Mouse (Mus musculus) MEL (cell line): ENCODE results near the gene Tox2. TPM values are rescaled to one million over a fixed set of nuclear protein-coding genes. Genes with fewer than 3 reads are reported as not detected.

Source experiments
- DNase-seq: peaks from one replicate; pipeline ENCODE4 v3.0.0; 2011; ENCODE audit warnings: low read depth, low spot score
- H3K27ac ChIP-seq: 2 replicates; pipeline ENCODE4 v1.5.1; 2012; ENCODE audit warnings: low read depth, mild to moderate bottlenecking, control low read depth, low read length, moderate library complexity; ENCODE audit not compliant: control insufficient read depth
- H3K27me3 ChIP-seq, 2 experiments: fragments of 150-350 bp in 1 of 2; sonication (generic) in 1 of 2; 2 replicates each; pipeline ENCODE4 v1.6.1; 2012; ENCODE audit warnings: low read length in 2 of 2, mild to moderate bottlenecking in 2 of 2, improper control_type of control experiment in 1 of 2, moderate library complexity in 1 of 2; ENCODE audit not compliant: insufficient read depth in 2 of 2, control insufficient read depth in 1 of 2
- H3K36me3 ChIP-seq, 2 experiments: 2 replicates each; pipeline ENCODE4 v1.6.1; 2012 to 2014; ENCODE audit warnings: low read length in 2 of 2, improper control_type of control experiment in 1 of 2, inconsistent platforms in 1 of 2, mild to moderate bottlenecking in 1 of 2; ENCODE audit not compliant: insufficient read depth in 2 of 2, control insufficient read depth in 1 of 2
- H3K4me1 ChIP-seq, 2 experiments: fragments of 150-350 bp in 1 of 2; sonication (generic) in 1 of 2; 2 replicates each; pipeline ENCODE4 v1.6.1; 2012; ENCODE audit warnings: low read length in 2 of 2, improper control_type of control experiment in 1 of 2, mild to moderate bottlenecking in 1 of 2; ENCODE audit not compliant: insufficient read depth in 2 of 2, control insufficient read depth in 1 of 2
- H3K4me3 ChIP-seq, 2 experiments: fragments of 150-350 bp in 1 of 2; sonication (generic) in 1 of 2; 2 replicates each; pipeline ENCODE4 v1.5.1; 2012; ENCODE audit warnings: low read depth in 2 of 2, low read length in 2 of 2, mild to moderate bottlenecking in 2 of 2, moderate library complexity in 2 of 2, control low read depth in 1 of 2, improper control_type of control experiment in 1 of 2; ENCODE audit not compliant: control insufficient read depth in 1 of 2, insufficient read depth in 1 of 2
- H3K79me2 ChIP-seq: 2 replicates; pipeline ENCODE4 v1.6.1; 2012; ENCODE audit warnings: mild to moderate bottlenecking, low read length, moderate library complexity; ENCODE audit not compliant: control insufficient read depth, poor library complexity, insufficient read depth
- H3K9ac ChIP-seq: 2 replicates; pipeline ENCODE4 v1.6.1; 2012; ENCODE audit warnings: low read depth, mild to moderate bottlenecking, control low read depth, low read length, moderate library complexity; ENCODE audit not compliant: control insufficient read depth, poor library complexity, severe bottlenecking
- H3K9me3 ChIP-seq: fragments of 150-350 bp; sonication (generic); replicated peaks from 2 replicates; pipeline ENCODE4 v1.6.1; 2012; ENCODE audit warnings: mild to moderate bottlenecking, low read length, improper control_type of control experiment, moderate library complexity; ENCODE audit not compliant: insufficient read depth
- ELF1 ChIP-seq: IDR thresholded peaks from 2 replicates; pipeline ENCODE4 v1.6.1; 2014; ENCODE audit warnings: low read depth, mild to moderate bottlenecking, inconsistent platforms, low read length, improper control_type of control experiment, moderate library complexity
- EP300 ChIP-seq, 2 experiments: IDR thresholded peaks; 2 replicates each; pipeline ENCODE4 v1.6.1; 2011; ENCODE audit warnings: improper control_type of control experiment in 2 of 2, low read length in 2 of 2, low read depth in 1 of 2, mild to moderate bottlenecking in 1 of 2
- ETS1 ChIP-seq: IDR thresholded peaks from 2 replicates; pipeline ENCODE4 v1.6.1; 2012; ENCODE audit warnings: low read depth, mild to moderate bottlenecking, inconsistent platforms, low read length, improper control_type of control experiment, moderate library complexity
- NRF1 ChIP-seq: IDR thresholded peaks from 2 replicates; pipeline ENCODE4 v1.6.1; 2014; ENCODE audit warnings: low read depth, mild to moderate bottlenecking, inconsistent platforms, low read length, improper control_type of control experiment, moderate library complexity; ENCODE audit not compliant: poor library complexity, insufficient read depth, severe bottlenecking
- RAD21 ChIP-seq: IDR thresholded peaks from 2 replicates; pipeline ENCODE4 v1.6.1; 2011; ENCODE audit warnings: mild to moderate bottlenecking, low read depth, low read length, improper control_type of control experiment
- TAL1 ChIP-seq: IDR thresholded peaks from 2 replicates; pipeline ENCODE4 v1.6.1; 2012; ENCODE audit warnings: mild to moderate bottlenecking, inconsistent platforms, low read length, moderate library complexity, mixed read lengths
- TCF12 ChIP-seq: IDR thresholded peaks from 2 replicates; pipeline ENCODE4 v1.6.1; 2014; ENCODE audit warnings: low read depth, mild to moderate bottlenecking, inconsistent platforms, low read length, improper control_type of control experiment, moderate library complexity
- USF1 ChIP-seq: IDR thresholded peaks from 2 replicates; pipeline ENCODE4 v1.6.1; 2014; ENCODE audit warnings: low read depth, mild to moderate bottlenecking, inconsistent platforms, low read length, improper control_type of control experiment, moderate library complexity
- USF2 ChIP-seq, 2 experiments: IDR thresholded peaks; 2 replicates each; pipeline ENCODE4 v1.6.1; 2011 to 2012; ENCODE audit warnings: improper control_type of control experiment in 2 of 2, low read length in 2 of 2, borderline replicate concordance in 1 of 2, inconsistent platforms in 1 of 2, low read depth in 1 of 2, mild to moderate bottlenecking in 1 of 2; ENCODE audit not compliant: insufficient read depth in 1 of 2
- ZKSCAN1 ChIP-seq: IDR thresholded peaks from 2 replicates; pipeline ENCODE4 v1.6.1; 2012; ENCODE audit warnings: low read depth, mild to moderate bottlenecking, inconsistent platforms, low read length, improper control_type of control experiment, moderate library complexity
- polyA plus RNA-seq, 2 experiments: library from polyadenylated mRNA; stranded (reverse) in 1 of 2; unstranded in 1 of 2; fragments of >175 nt in 1 of 2; fragments of >200 nt in 1 of 2; gene quantifications; 2 replicates each; pipeline versions ENCODE4 v1.2.1 to v1.2.4; 2012; ENCODE audit warnings: low replicate concordance in 2 of 2, low read depth in 1 of 2; ENCODE audit not compliant: insufficient read length in 2 of 2, insufficient read depth in 1 of 2, missing spikeins in 1 of 2
- total RNA-seq: library from RNA; depleted of rRNA; stranded (reverse); fragments of 300-350 nt; gene quantifications from 2 replicates; pipeline ENCODE4 v1.2.3, GENCODE M21; 2012

Gene Tox2
- total and polyA plus RNA-seq, 3 experiments, result not detected

DNA sequence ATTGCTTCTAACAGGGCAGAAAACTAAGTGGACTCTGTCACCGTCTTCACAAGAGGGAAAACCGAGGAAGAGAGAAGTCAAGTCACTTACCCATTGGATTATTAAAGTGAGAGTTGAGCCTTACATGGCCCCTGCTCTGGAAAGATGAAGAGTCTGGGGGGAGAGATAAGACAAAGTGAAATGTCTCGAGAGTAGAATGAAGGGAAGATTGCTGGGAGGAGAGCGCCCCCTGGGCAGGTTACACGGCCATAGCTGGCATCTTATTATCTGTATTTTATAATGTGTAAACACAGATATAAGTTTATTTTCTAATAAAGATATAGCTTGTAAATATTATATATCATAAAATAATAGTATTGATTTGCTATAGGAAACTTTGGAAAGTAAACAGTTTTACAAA lies 147.5 kb downstream of the Tox2 start (continued):
- TF ChIP-seq EP300 (IDR thresholded peaks at IDR 0.05; ENCODE audit: low read depth in 1 of 2, low read length in 2 of 2) (peak; percentile 46 to 49; a peak in 1 of 4 replicates), ZKSCAN1 (no peak)

DNA sequence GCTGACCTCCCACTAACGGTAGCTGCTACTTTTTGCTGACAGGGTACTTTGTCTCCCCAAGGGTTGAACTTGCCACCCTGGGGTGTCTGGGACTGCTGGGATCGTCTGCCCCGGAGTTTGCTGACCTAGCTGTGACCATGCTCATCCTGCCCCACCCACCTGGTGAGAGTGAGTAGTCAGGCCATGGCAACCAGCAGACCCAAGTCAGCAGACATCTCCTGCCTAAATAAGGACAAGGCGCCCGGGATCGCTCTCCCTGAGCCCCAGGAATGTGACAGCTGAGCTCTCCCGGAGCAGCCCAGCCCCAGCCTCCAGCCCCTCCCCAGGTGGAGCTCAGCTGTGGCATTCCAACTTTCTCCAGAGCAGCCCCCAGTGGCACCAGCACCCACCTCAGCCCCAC lies 150.8 kb downstream of the Tox2 start:
- TF ChIP-seq NRF1 (no peak), USF1 (no peak), RAD21 (no peak), TAL1 (no peak), TCF12 (no peak), ELF1 (no peak), USF2 (IDR thresholded peaks at IDR 0.05; ENCODE audit: borderline replicate concordance in 1 of 2, insufficient read depth in 1 of 2, low read depth in 1 of 2, low read length in 2 of 2) (no peak), ETS1 (no peak)
- TF ChIP-seq, all 39 proteins: peak for 0
- H3K9ac ChIP-seq, result no peak overlapping the region
- no peak overlapping the region for H3K4me3 ChIP-seq
- no peak overlapping the region for H3K27ac ChIP-seq
- no peaks in the 10 kb centered on the region for H3K27me3 ChIP-seq
- no peak for DNase-seq
- H3K4me1 ChIP-seq, result peaks cover 13 to 26% of the 10 kb centered on the region in 2 experiments
- H3K36me3 ChIP-seq, result peaks cover 0 to 20% of the 10 kb centered on the region in 2 experiments; a peak in 2 of 4 replicates
- peaks cover 3% of the 10 kb centered on the region; the same call in 1 of the 2 replicates for H3K79me2 ChIP-seq
- no peaks in the 10 kb centered on the region for H3K9me3 ChIP-seq

DNA sequence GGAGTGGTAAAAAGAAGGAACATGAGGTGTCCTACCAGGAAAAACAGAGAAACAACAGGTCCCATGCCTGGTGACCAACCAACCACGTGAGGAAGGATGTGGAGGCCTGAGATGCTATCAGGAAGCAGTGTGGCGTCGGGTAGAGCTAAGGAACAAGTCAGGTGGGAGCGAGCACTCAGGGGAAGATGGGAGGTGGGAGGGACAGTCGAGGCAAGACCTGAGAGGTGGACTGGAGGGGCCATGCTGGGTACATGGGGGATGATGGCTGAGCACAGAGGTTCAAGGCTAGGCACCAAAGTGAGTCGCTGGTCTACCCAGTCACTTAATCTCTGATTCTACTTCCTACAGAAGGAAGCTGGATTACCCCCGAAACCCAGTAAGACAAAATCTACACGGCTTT lies 152.7 kb downstream of the Tox2 start:
- Histone ChIP-seq H3K4me1 (peaks cover 14 to 34% of the 10 kb centered on the region in 2 experiments), H3K4me3 (peak overlapping the region; percentile 57 to 68), H3K27ac (peak overlapping the region; percentile 25; the same call in 1 of the 2 replicates)

More for the DNA sequence above, 152.7 kb downstream of the Tox2 start:
- Histone ChIP-seq H3K9me3 (no peaks in the 10 kb centered on the region), H3K27me3 (no peaks in the 10 kb centered on the region), H3K36me3 (peaks cover 0 to 18% of the 10 kb centered on the region in 2 experiments; a peak in 2 of 4 replicates), H3K79me2 (peaks cover 3% of the 10 kb centered on the region; the same call in 1 of the 2 replicates), H3K9ac (peak overlapping the region; percentile 65)
- TF ChIP-seq USF1, result peak; percentile 44; the same call in 1 of the 2 replicates
- no peak for TF ChIP-seq ELF1
- DNase-seq, result no peak
